Mouse (Mus musculus): ENCODE data around the gene Ago3. TPM values are rescaled to one million over a fixed set of nuclear protein-coding genes. Genes with fewer than 3 reads are reported as not detected.

The Ago3 gene
- polyA plus RNA-seq (2012; rRNA removed): 5.9 and 6.8 TPM in 2 replicates

DNA sequence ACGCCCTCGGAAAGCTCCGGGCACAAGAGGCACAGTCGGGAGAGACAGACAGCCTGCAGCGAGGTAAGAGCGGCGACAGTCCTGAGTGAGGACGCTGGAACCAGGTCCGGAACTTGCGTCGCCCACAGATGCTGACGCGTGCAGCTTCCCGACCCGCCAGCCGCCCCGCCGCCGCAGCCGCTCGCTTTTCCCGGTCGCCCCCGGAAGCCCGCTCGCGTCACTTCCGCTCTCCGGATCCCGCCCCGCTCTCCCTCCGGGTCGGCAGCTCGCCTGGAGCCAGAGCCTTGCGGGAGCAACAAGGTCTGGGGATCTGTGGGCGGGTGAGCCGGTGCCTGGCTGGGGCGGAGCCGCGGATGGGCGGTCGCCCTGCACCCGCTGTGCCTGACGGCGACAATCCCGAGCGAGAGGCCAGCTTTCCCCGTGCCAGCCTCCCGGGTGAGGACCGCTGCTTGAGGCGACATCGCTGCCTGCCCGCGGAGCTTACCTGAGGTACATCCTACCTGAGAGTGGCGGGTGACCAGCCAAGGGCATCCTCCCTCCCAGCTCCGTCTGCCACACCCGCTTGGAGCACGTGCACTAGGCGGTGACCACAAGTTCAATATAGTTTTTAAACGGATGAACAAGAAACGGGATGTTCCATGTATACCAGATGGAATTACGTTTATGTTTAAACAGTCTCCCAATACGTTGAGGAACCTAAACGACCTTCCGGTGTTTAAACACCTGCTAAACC, at the start of gene Ago3:
TSS of gene Ago3 (minus strand) at position 210 of the 733 bp plus-strand sequence.
- DNase-seq (ENCODE audit: low spot score): peak; percentile 96

DNA sequence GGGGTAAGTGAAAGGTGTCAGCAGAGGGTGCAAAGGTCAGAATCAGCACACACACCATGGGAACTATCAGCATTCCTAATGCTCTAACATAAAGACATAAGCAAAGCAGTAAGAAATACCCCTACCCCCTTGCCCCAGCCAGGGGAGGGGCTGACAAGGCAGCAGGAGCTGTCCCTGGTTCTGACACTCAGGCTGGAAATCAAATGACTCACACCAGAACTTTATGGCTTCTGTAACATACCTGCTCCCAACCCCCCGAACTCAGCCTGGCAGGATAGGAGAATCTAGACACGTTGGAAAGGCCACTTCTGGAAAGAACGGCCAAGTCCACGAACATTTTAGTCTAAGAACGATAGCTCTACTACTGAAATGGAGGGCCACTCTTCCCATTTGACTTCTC, 43.7 kb upstream of the Ago3 start:
- DNase-seq (ENCODE audit: low spot score): no peak

DNA sequence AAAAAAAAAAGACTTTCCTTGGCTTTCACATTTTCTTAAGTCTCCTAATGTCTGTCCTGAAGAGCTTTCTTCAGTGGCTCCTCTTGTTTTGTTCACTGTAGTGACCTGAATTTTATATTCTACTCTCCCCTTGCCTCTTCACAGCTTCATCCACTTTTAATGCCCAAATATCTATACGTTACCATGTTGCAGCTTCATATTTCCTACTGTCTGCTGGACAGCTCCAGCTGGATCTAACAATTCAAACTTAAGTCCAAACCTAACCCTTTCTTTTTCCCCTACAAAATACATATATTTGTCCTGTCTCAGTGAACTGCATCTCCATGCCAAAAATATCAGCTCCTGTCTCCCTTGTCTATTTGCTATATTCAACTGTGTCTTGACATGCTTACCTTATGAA, 40.0 kb upstream of the Ago3 start:
- DNase-seq (ENCODE audit: low spot score): no peak

DNA sequence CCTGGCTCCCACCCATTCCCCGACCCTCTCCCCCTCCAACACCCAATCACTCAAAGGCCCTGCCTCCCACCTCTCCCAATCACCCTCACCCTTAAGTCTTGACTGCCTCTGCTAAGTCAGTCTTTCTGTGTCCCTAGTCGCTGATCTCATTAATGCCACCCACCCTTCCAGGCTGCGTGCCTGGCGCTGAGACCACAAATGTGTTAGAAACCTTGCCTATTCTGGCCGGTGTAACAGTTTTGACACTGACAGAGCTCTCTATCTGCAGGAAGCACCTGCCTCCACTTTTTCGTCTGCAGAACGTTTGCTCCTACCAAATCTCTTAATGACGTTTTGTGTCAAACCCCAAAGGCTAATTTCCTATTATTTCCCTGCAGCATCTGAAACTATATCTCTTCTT, 39.6 kb upstream of the Ago3 start:
- no peak for DNase-seq (ENCODE audit: low spot score)

DNA sequence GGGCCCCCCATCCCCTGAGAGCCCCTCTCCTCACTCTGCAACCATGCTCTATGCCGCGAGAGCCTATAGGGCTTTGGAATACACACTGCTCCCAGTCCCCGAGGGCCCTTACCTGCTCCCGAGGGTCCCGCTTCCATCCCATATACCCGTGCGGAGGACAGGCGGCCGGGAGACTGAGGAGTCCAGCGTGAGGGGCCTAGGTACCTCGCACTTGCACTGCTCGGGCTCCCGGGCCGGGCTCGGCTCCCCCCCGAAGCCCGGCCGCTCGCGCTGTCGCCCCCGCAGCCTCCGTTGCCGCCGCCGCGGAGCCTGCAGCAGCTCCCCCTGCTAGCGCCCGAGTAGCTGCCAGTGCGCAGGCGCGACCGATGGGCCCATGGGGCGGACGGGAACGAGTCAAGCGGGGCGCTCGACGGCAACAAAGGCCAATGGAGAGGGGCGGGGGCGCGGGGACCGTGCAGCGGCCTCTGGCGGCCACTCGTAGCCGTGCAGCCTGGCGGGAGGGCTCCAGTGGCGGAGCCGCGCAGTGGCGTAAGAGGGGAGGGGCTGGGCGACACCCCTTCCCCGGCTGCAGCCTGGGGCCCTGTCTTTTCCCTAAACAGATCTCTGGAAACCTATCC, 39.0 kb upstream of the Ago3 start, which contains the start of gene Ago1:
TSS of gene Ago1 (minus strand) at position 299 of the 617 bp plus-strand sequence.
- DNase-seq (ENCODE audit: low spot score): peak; percentile 88

DNA sequence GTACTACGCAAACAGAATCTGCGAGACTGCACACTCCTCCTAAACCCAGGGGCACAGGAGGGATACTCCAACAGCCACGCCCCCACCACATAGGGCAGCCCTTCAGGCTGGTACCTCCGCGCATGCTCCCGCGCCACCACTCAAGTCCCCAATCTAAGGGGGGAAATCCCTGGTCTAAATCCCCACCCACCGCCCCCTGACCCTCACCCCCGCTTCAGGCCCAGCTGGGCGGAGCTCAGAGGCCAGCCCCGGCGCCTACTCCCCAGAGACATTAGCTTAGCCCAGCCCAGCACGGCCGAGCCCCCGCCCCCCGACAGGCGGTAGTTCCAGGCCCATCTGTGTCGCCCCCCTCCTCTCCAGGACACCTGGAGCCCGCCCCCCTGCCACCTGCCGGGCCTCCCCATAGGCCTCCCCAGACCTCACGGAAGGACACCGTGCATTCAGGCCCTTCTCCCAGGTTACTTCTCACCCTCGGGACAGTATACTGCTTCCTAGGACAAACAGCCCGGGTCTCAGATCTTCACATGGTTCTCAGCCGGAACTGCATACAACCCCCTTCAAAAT, 38.4 kb upstream of the Ago3 start:
- DNase-seq (ENCODE audit: low spot score): peak; percentile 35

DNA sequence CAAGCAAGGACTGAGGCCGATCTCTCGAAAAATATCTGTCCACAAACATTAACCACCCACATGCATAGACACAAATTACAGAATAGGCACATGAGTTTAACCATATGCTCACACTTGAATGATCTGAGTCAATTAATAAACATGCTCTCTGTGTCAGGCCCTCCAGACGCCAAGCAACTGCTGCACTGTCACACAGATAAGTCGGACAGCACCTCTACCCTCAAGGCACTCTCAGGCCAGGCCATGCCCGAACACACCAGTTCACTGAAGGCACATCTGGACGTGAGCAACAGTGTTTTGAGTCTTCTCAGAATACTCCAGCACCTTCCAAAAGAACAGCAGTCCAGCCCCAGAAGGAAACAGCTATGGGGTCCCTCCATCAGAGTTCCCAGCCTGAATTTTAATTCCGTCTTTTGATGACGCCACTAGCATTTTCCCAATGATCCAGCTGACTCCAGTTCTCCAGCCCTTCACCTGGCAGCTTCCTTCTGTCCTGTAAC, 36.9 kb upstream of the Ago3 start:
- DNase-seq (ENCODE audit: low spot score): no peak

DNA sequence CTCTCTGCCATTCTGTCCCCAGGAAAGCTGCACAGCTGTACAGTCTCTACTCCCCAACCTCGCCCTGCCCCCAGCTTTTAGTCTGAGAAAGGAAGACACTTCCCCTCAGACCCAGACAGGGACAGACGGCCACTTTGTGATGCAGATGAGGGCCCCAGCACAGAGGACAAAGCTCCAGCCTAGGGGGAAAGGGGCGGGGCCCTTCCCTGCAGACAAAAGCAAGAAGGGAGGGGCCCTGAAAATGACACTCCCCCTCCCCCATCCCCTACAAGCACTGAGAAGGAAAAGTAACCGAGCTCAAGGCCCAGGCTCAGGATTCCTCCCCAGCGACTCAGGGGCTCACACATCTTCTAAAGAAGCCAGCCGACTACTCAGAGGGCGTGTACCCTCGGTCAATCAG, 36.5 kb upstream of the Ago3 start:
- DNase-seq (ENCODE audit: low spot score): no peak

DNA sequence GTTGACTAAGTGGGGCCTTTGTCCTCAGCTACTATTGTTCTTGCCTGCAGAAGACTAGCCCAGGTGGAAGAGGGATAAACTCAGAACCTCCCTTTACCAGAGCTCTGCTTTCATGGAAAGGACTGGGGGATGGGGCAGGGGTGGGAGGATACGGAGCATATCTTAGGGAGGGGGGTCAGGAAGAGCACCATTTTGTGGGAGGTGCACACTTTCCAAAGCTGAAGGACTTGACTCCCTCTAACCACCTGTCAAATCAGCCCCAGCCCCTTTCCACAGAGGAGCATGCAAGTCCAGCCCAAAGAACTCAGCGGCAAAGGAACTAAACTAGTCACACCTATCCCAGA, 35.5 kb upstream of the Ago3 start:
- DNase-seq (ENCODE audit: low spot score): no peak

DNA sequence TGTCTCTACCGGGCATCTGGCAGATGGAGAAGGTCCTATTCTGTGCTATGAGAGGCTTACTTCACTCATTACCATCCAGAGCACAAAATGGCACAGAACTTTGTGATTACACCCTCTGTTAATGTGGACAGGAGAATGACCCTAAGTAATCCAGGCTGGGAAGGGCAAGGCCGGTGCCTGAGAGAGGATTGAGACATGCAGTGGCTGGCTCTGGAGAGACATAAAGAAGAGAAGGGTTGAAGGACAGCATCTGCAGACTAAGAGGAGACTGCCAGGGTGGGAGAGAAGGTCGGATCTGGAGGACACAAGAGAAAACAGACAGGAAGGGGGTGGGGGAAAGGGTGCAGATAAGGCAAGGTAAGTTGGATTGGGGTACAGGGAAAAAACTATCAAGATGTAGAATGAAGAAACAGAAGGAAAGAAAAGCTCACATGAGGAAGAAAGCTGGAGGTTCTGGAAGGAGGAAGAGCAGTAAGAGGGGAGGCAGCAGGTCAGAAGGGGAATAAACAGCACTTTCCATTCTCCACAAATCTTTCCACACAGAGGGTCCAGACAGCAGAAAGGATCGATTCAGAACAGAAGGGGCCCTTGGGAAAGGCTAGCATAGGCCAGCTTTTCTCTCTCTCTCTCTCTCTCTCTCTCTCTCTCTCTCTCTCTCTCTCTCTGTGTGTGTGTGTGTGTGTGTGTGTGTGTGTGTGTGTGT, 35.0 kb upstream of the Ago3 start:
- DNase-seq (ENCODE audit: low spot score): no peak

DNA sequence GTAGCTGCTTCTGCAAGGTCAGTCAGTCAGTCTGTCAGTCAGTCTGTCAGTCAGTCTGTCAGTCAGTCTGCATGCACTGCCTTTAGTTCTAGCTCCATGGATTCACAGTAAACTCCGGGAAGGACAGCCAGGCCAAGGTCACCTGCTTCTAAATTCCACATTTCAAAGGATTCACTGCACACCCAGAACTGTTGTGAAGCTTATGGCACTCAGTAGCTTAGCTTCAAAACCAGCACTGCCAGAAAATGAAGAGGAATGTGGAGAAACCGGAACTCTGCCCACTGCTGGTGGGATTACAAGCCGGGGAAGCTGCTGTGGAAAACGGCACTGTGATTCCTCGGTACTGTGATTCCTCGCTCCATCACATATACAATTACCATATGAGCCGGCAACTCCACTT, 26.1 kb upstream of the Ago3 start:
- no peak for DNase-seq (ENCODE audit: low spot score)

DNA sequence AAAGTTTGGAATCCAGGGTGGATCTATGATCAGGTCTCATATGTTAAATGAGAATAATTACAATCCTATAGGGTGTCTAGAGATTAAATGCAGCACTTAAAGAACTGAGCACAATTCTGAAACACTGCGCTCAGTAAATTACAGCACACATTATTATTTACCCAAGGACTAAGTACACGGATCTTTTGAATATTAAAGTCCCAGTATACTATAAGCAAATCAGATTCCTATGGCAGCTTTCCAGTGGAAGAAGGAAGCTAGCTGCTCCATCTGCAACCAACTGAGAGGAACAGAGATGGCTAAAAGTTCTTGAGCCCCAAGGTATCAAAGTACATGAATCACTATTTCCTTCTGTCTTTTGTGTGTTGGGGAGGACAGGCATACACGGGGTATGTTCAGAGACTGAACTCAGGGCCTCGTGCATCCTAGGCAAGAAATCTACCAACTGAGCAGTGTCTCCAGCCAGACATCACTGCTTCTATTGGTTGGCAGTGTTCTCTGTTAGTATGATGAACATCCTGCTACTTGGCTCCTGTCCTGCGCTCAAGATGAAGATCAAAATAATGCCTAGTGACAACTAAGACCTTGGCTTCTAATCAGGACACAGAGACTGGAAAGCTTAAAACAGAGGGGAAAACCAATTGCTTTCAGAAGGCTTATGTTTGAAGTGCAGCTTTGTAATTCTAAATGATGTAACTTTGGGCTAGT, 25.3 kb upstream of the Ago3 start:
- DNase-seq (ENCODE audit: low spot score): no peak

DNA sequence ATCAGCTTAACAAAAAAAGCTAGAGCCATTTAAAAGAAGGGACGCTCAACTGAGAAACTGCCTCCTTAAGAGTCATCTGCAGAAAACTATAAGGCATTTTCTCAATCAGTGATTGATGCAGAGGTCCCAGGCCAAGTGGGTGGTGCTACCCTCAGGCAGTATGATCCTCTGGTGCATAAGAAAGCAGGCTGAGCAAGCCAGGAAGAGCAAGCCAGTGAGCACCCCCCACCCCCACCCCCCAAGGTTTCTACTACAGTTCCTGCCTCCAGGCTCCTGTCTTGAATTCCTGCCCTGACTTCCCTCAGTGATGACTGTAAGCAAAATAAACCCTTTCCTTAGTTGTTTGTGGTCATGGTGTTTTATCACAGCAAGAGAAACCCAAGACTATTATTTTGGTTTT, 20.9 kb upstream of the Ago3 start:
- DNase-seq (ENCODE audit: low spot score): no peak

DNA sequence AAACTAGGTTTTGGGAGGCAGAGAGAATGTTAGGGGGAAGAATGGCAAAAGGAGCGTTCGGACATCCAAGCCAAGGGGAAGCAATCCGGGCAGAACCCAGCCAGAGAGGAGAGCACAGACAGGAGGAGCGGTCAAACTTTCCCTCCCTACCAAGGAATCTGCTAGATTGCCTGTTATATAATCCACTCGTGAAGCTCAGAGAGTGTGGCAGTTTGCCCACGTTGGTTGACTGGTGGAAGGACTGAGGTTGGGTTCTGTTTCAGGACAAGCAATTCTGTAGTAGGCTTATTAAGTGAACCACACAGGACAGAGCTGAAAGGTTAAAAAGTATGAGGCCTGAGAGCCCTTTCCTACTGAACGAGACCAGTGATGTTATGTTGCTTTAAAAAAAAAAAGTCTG, 17.8 kb upstream of the Ago3 start:
- no peak for DNase-seq (ENCODE audit: low spot score)

DNA sequence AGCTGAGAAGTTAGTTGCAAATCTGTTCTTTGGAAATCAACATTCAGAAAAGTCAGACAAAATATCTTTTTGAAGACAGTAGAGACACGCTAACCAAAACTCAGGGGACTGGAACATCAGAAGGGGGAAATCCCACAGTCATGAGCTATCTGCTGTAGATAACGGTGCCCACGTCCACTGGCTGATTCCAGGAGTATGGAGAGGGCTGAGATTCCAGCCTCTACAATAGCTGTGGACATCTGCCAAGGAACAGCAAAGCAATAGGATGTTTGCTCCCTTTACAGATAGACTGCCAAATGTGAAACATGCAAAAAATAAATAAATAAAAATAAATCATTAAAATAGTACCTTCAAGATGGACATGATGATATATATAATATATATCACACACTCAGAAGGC, 15.2 kb upstream of the Ago3 start:
- DNase-seq (ENCODE audit: low spot score): no peak

DNA sequence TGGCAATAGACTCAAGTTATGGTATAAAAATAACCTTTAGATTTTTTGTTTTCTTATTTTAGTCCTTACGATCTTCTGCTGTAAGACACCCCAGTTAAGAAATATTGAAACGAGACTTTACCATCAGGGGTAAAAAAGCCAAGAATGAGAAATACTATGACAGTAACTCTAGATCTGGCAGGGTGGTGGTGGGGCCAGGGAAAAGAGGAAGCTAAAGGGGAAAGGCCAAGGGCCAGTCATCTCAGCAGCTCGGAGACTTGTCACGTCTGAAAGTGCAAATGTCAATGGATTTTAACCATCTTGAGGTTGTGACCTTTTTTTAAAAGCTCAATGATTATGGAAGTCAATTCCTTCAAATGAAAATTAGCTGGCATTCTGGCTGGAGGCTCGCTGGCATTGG, 8.9 kb upstream of the Ago3 start:
- no peak for DNase-seq (ENCODE audit: low spot score)

DNA sequence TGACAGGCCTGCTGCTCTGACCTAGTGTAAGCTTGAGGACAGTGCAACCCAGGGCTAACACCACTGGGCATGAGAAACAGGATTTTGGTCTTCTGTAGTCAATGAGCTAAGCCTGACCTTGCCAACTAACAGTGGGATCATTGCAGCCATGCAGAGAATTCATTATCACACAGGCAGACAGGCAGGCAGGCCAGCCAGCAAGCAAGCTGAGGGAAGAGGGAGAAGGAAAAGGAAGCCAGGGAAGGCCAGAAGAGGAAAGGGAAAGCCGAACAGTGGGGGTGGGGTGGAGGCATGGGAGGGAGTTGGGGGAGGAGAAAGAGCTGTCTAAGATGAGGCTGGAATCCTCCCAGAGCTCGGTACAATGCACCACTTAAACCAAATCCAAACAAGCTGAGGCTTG, 6.9 kb upstream of the Ago3 start:
- no peak for DNase-seq (ENCODE audit: low spot score)

DNA sequence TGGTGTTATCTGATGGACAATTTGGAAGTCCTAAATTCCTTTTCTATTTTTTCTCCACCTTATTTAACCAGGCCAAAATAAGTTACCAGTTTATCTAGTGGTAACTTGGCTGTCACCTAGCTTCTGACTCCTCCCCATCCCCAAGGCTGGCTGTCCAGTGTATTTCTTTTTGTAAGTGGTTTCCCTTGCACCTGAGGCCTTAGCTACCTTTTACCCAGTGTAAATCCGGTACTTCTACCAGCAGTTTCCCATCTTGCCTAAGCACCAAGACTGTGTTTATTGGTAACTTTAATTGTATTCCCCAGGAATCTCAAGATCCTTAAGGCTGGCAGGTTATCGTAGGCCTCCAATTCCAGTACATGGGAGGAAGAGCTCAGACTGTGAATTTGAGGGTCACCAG, 4.7 kb upstream of the Ago3 start:
- DNase-seq (ENCODE audit: low spot score): no peak

DNA sequence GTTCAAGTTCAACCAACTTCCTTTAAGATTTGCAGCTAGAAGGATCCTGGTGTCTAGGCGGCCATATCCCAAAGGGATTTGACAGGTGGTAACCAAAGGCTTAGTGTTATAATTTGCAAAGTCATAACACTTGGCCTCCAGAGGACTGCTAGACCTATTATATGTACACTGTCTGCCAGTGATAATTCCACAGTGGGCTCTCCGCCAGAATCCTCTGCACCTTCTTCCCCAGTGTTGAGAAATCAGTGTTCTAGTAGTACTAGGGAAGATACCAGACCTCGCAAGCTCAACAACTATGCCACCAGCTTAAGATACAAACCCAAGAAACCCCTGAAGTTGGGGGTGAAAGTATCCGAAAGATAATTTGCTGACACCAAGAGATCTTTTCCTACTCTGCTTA, 3.8 kb upstream of the Ago3 start:
- DNase-seq (ENCODE audit: low spot score): no peak

DNA sequence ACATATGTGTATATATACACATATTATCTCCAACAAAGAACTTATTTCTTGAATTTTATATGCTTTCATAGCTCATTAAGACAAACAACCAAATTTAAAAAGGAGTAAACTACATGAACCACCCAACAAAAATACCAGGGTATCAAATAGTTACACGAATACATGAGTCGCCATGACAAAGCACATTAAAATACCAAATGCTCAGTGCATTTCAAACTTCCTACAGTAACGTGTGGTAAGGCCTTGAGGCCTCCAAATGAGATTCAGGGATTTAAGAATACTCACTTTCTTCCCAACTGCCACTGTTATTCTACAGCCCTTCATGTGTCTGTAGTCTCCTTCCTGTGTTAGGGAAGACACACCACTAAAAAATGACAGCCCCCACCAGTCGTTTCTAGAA, 2.4 kb upstream of the Ago3 start:
- no peak for DNase-seq (ENCODE audit: low spot score)

DNA sequence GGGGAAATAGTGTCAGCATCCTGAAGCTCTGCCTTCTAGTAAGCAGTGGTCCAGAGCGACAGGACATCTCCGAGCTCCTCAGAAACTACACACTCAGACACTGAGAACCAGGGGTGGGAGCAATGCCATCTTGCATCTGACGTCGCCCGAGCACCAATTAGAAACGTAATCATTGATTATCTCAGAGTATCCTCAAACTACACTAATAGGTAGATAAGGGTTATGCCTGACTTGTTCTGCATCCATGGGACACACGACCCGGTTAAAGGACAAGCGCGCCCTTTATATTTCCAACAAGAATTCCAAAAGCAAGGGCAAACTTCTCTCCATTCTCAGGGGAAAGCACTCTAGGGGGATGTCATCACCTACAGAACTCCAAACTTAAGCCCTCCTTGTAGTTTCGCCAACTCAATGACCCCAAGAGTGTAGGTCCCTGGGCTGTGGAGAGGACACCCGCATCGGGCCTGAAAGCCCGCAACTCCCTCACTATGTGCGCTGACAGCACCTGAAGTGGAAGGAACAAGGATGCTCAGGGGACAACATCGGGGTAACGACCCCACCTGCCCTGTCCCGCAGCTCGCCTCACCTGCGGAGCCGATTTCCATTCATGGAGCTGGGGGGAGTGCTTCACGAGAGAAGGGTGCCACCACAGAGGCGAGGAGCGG, 542 bp downstream of the Ago3 start:
- no peak for DNase-seq (ENCODE audit: low spot score)

DNA sequence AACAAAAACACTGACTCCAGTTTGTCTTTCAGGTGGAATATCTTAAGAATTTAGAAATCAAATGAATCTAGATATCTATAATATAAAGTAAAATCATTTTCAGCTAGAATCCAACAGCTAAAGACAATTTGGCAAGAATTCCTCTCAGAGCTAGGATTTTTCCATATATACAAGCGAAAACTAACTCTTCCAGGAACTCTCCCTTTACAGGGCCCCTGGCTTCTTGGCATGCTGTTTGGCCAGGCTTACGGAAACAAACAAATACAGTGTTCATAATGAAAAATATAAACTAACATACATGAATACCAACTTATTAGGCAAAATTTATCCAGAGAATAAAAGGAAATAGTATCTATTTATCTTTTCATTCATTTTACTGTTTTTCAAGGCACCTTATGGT, 5.5 kb downstream of the Ago3 start:
- DNase-seq (ENCODE audit: low spot score): no peak
